Mouse (Mus musculus) fibroblast of lung, adult 2 months (primary cell): ENCODE results near the gene Ccl9.
"Not testable (repeated sequence)": the region's sequence is repeated elsewhere in the genome, so short reads cannot be mapped to it uniquely, and the experiment has no call there.

Experiments
- DNase-seq: peaks from one replicate; pipeline ENCODE4 v3.0.0-alpha.2; 2011; ENCODE audit warnings: low read depth

Gene Ccl9

DNA sequence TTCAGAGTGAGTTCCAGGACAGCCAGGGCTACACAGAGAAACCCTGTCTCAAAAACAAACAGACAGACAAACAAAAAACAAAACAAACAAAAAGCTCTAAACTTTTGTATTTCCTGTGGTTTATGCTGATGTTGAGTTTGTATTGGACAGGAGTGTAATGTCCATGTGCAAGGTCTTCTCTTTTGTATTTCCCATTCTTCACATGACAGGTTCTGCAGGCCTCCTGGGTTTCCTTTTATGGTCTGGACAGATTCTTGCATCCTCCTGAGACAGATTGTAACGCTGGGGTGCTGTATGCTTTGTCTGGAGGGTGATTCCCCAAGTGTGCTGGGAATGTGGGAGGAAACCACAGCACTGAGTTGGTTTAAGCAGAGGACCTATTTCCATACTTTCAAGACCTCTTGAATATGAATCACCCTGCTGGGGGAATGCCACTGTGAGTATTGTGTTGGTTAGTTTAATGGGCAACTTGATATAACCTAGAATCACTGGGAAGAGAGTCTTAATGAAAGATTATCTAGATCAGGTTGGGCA lies 2.3 kb upstream of the Ccl9 start:
- no peak for DNase-seq

DNA sequence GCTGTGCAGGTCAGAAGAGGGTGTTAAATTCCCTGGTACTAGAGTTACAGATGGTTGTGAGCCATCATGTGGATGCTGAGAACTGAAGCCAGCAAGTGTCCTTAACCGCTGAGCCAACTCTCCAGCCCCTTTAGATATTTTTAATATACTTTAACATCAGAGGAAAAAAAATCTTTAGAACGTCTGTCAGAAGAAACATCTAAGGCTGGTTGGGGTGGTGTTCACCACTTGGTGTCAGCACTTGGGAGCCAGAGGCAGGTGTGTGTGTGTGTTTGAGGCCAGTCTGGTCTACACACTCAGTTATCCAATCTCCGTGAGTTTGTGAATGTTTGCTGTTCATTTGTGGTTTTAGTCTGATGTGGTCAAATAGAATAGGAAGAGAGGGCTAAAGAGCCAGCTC lies 563 bp upstream of the Ccl9 start:
- no peak for DNase-seq

- DNase-seq: no peak
These were observed 1.4 kb downstream of the Ccl9 start for GRCm38 (mm10) chr11:83576927-83577555.

- no peak for DNase-seq
These were observed 5.6 kb downstream of the Ccl9 start for GRCm38 (mm10) chr11:83572834-83573233.

DNA sequence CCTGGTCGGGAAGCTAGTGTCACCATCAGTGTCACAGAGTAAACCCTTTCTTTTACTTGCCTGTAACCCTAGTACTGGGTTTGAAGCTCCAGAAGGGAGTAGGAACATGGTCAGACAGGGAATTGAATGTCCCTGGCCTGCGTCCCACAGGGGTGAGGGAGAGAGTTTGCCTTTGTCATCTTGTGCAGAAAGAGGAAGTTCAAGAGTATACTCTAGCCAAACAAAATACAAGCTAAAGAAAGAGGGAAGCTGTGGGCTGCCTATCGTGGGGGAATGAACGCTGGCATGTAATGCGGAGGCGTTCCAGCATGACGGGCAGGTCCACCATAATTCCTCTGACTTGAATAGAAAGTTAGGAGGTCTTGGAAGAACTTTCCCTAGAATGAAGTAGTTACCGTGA lies 6.2 kb downstream of the Ccl9 start:
- no peak for DNase-seq

GRCm38 (mm10) chr11:83570189-83570588 lies 8.2 kb downstream of the Ccl9 start:
- DNase-seq: no peak

DNA sequence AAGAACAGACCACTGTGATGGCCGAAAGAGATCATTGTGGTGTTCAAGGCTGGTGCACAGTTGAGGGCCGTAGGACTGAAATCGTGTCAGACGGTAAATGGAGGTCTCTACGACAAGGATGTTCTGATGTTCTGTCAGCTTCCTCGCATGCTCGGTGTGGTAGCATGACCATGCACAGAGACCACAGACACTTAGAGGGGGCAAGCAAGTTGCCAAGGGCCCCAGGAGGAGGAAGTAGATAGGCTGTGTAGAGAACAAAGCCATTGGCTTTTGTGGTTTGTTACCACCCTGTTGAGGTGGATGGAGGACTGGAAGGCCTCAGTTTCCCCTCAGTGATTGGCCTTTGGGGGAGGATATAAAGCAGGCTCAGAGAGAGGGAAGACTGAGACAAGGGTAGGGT lies 9.2 kb downstream of the Ccl9 start:
- no peak for DNase-seq

DNA sequence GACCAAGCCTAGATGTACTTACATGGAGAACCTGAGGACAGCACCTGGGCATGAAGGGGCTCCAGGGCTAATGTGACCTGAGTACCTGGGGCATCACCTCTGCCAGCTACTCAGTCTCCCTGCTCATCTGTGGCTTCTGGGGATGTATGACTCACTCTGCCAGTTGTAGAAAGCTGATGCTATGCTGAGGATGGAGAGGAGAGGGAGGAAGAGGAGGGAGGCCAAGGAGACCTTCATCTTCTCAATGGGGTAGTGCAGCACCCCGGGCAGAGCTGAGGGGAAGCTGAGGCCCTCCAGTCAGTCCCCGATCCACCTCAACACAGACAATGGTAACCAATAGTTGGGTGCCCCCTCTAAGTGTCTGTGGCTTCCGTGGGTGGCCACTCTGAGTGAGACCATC lies 9.7 kb downstream of the Ccl9 start:
- no peak for DNase-seq

GRCm38 (mm10) chr11:83568061-83568460 lies 10.4 kb downstream of the Ccl9 start:
- no peak for DNase-seq

- DNase-seq: no peak
These were observed 11.1 kb downstream of the Ccl9 start for GRCm38 (mm10) chr11:83567311-83567710.

DNA sequence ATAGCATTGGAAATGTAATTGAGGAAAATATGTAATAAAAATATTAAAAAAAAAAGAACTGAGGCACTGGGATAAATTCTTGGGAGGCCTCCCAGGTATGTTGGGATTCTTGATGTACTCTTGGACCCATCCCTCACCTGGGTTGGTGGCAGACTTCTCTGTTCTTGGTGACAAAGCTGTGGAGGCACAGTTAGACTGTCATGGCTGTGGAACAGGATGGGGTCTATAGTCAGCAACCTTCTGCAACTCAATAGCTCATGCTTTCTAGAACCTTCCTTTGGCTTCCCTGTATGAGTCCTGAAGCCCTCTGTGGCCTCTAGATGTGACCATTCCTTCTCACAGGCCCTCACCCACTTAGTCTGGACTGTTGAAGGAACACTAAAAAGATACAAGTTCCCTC lies 11.8 kb downstream of the Ccl9 start:
- DNase-seq: no peak

DNA sequence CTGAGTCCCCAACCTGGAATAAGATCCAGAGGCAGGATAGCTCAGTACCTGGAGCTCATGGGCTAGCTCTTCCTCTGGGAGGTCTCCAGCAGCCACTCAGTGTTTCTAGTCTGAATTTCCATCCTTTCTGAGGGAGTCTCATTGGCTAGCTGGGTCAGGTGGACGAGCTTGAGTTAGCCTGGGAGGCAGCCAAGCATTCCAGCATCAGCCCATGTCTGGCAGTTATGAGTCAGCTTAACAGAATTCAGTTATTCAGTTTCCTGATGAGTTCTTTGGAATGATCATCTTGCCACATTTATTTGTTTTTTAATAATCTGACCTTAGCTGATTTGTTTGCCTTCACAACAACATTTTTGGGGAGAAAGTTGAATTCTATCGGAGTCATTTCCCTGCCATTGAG lies 14.7 kb downstream of the Ccl9 start:
- DNase-seq: peak; percentile 90

GRCm38 (mm10) chr11:83562311-83562887 lies 16.0 kb downstream of the Ccl9 start:
- DNase-seq: no peak

GRCm38 (mm10) chr11:83560405-83560804 lies 18.0 kb downstream of the Ccl9 start:
- DNase-seq: no peak

GRCm38 (mm10) chr11:83557074-83557473 lies 21.4 kb downstream of the Ccl9 start:
- DNase-seq: no peak

- peak; percentile 56 for DNase-seq
These were observed 22.2 kb downstream of the Ccl9 start for GRCm38 (mm10) chr11:83556085-83556781.

DNA sequence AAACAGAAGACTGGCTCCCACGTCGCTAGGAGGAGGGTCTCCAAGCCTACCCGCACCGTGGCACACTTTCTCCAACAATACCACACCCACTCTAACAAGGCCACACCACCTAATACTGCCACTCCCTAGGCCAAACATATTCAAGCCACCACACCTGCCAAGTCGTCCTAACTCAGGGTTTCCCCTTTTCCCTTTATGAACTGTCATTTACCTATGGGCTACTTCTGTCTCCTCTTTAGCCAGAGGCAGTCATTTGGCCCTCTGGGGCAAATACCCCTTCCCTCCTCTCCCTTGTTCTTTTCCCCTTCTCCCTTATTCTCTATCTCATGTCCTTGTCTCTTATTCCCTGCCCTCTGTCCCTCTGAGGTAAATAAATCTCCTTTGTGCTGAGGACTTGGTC lies 26.8 kb downstream of the Ccl9 start:
- DNase-seq: no peak

- DNase-seq: not testable (repeated sequence)
These were observed 27.4 kb downstream of the Ccl9 start for GRCm38 (mm10) chr11:83551037-83551436.

DNA sequence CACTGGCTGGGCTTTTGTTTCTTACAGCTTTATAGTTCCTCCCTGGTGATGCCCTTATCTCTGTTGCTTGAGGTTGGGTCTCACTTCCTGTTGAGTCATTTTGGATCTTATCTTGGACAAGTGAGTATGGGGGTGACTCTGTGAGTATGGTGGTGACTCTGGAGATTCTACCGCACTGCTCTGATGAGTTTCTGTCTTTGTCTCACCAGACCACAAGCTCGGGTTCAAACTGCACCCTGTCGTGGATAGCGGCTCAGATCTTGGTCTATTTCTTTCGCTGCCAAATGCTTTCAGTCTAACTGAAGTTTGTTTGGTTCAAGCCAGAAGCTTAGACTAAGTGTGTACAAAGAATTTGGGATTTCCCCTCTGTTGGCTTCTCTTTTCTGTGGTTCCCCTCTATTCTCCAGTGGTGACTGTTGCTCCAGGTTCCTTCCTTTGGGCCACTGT lies 28.2 kb downstream of the Ccl9 start:
- no peak for DNase-seq

DNA sequence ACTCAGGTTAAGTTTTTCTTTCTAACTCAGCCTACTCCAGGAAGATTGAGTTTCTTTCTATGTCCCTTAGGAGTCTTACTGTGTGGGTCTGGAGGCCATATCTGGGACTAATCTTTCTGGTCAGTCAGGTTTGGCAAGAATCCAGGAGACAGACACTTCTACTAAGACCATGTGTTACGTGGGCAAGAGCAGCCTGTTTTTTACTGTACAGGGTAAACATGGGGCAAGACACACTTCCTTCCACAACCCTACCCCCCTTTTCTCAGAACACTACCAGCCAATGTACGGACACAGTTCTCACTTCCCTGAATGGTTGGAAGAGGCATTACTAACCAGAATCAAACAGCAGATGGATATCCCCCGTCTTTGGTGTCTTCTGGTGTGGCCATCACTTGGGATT lies 34.2 kb downstream of the Ccl9 start:
- no peak for DNase-seq

- no peak for DNase-seq
These were observed 37.0 kb downstream of the Ccl9 start for GRCm38 (mm10) chr11:83541415-83541814.

- DNase-seq: no peak
These were observed 37.5 kb downstream of the Ccl9 start for GRCm38 (mm10) chr11:83540931-83541330.

DNA sequence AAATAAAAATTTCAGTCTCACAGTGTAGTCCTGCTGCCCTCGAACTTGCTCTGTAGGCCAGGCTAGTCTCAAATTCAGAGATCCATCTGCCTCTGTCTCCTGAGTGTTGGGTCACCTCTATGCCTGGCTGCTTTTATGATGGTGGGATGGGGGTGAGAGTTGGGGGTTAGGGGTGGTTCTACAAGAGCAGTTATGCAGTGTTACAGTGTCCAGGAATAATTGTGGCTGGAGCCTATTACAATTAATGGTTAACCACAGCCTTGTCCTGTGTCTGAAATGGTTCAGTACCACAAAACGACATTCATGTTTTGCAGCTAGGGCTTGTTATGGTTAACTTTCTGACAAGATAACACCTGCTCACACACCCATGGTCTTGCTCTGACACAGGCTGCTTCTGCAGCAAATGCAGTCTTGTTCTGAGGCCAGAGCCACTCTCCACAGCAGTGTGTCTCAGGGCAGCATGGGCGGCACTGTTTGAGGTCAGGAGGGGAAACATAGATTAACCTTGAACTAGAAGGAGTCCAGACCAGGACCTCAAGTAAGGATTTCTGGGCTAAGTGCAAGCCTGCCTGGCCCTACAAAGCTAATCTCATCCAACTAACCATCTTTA lies 39.6 kb downstream of the Ccl9 start:
- DNase-seq: no peak
